Mouse (Mus musculus) myocyte (in vitro differentiated cells): ENCODE measurements around the gene Rps3a1. TPM values are rescaled to one million over a fixed set of nuclear protein-coding genes. Genes with fewer than 3 reads are reported as not detected.
A peak's percentile ranks its signal among the peaks of the same experiment; 100 is the strongest.

Experiments used
- H3K27me3 ChIP-seq: one replicate; pipeline ENCODE4 v1.6.1; 2011; ENCODE audit not compliant: control insufficient read depth, insufficient read depth, insufficient read length
- H3K36me3 ChIP-seq: one replicate; pipeline ENCODE4 v1.6.1; 2011; ENCODE audit not compliant: control insufficient read depth, insufficient read depth
- H3K4me2 ChIP-seq: one replicate; pipeline ENCODE4 v1.6.1; 2011; ENCODE audit warnings: low read depth, control low read depth
- H3K4me3 ChIP-seq: one replicate; pipeline ENCODE4 v1.5.1; 2011; ENCODE audit warnings: mild to moderate bottlenecking, control low read depth, moderate library complexity
- H3K79me2 ChIP-seq: one replicate; pipeline ENCODE4 v1.6.1; 2011; ENCODE audit not compliant: control insufficient read depth, insufficient read depth
- H3ac ChIP-seq: one replicate; pipeline ENCODE4 v1.6.1; 2011; ENCODE audit not compliant: control insufficient read depth, insufficient read length
- CEBPB ChIP-seq: IDR thresholded peaks from 2 replicates; pipeline ENCODE4 v1.6.1; 2011; ENCODE audit warnings: mild to moderate bottlenecking, moderate library complexity; ENCODE audit not compliant: poor library complexity, insufficient read depth, severe bottlenecking
- E2F4 ChIP-seq: IDR thresholded peaks from one replicate; pipeline ENCODE4 v1.6.1; 2011; ENCODE audit warnings: mild to moderate bottlenecking, control low read depth, moderate library complexity; ENCODE audit not compliant: insufficient read depth
- MAX ChIP-seq: IDR thresholded peaks from one replicate; pipeline ENCODE4 v1.6.1; 2011; ENCODE audit warnings: low read depth, mild to moderate bottlenecking, control low read depth
- MYOD1 ChIP-seq, 3 experiments: IDR thresholded peaks; one replicate each; pipeline ENCODE4 v1.6.1; 2011; ENCODE audit warnings: control low read depth in 2 of 3, low read depth in 2 of 3, mild to moderate bottlenecking in 2 of 3, moderate library complexity in 1 of 3; ENCODE audit not compliant: insufficient read length in 2 of 3, control insufficient read depth in 1 of 3
- MYOG ChIP-seq, 3 experiments: IDR thresholded peaks; one replicate each; pipeline ENCODE4 v1.6.1; 2011; ENCODE audit warnings: control low read depth in 2 of 3, low read depth in 2 of 3, mild to moderate bottlenecking in 2 of 3; ENCODE audit not compliant: insufficient read length in 2 of 3, control insufficient read depth in 1 of 3, insufficient read depth in 1 of 3
- POLR2A ChIP-seq: IDR thresholded peaks from one replicate; pipeline ENCODE4 v1.6.1; 2011; ENCODE audit warnings: low read depth, mild to moderate bottlenecking, control low read depth, moderate library complexity; ENCODE audit not compliant: insufficient read length
- POLR2AphosphoS2 ChIP-seq: IDR thresholded peaks from one replicate; pipeline ENCODE4 v1.6.1; 2011; ENCODE audit warnings: low read depth, control low read depth; ENCODE audit not compliant: insufficient read length
- REST ChIP-seq: IDR thresholded peaks from one replicate; pipeline ENCODE4 v1.6.1; 2011; ENCODE audit warnings: mild to moderate bottlenecking, control low read depth, moderate library complexity; ENCODE audit not compliant: insufficient read depth, insufficient read length
- SRF ChIP-seq: IDR thresholded peaks from one replicate; pipeline ENCODE4 v1.6.1; 2011; ENCODE audit warnings: low read depth; ENCODE audit not compliant: control insufficient read depth, insufficient read length
- TCF12 ChIP-seq: IDR thresholded peaks from one replicate; pipeline ENCODE4 v1.6.1; 2011; ENCODE audit warnings: mild to moderate bottlenecking, control low read depth; ENCODE audit not compliant: poor library complexity, insufficient read depth, severe bottlenecking
- TCF3 ChIP-seq: IDR thresholded peaks from one replicate; pipeline ENCODE4 v1.6.1; 2011; ENCODE audit warnings: low read depth, control low read depth; ENCODE audit not compliant: insufficient read length
- USF1 ChIP-seq: IDR thresholded peaks from one replicate; pipeline ENCODE4 v1.6.1; 2011; ENCODE audit warnings: low read depth, mild to moderate bottlenecking, control low read depth, moderate library complexity
- polyA plus RNA-seq: library from polyadenylated mRNA; unstranded; fragments of >200 nt; fragmentation: generic; extraction: Trizol; gene quantifications from one replicate; pipeline ENCODE4 v1.2.1, GENCODE M21; 2012; ENCODE audit warnings: missing spikeins

Rps3a1 gene
- polyA plus RNA-seq, 1 experiment: 428 TPM

- Histone ChIP-seq H3K4me3 (no peak overlapping the region), H3K27me3 (no peaks in the 10 kb centered on the region), H3K4me2 (peak overlapping the region; percentile 14), H3K36me3 (no peaks in the 10 kb centered on the region), H3K79me2 (no peaks in the 10 kb centered on the region), H3ac (no peak overlapping the region)
- no peak for TF ChIP-seq E2F4
- no peak for TF ChIP-seq POLR2A
- no peak for TF ChIP-seq MAX
- no peak for TF ChIP-seq TCF12
- TF ChIP-seq MYOG (IDR thresholded peaks at IDR 0.05; ENCODE audit: control insufficient read depth in 1 of 3, insufficient read depth in 1 of 3, insufficient read length in 2 of 3, low read depth in 2 of 3): no peak
Measured at GRCm38 (mm10) chr3:86168841-86169425, 26.4 kb upstream of the Rps3a1 start.

- H3K27me3 ChIP-seq: no peaks in the 10 kb centered on the region
- no peak overlapping the region for H3K4me2 ChIP-seq
- H3ac ChIP-seq: no peak overlapping the region
- H3K4me3 ChIP-seq: no peak overlapping the region
- H3K79me2 ChIP-seq: no peaks in the 10 kb centered on the region
- no peak for TF ChIP-seq POLR2AphosphoS2
- TF ChIP-seq MAX: no peak
- TF ChIP-seq MYOG (IDR thresholded peaks at IDR 0.05; ENCODE audit: control insufficient read depth in 1 of 3, insufficient read depth in 1 of 3, insufficient read length in 2 of 3, low read depth in 2 of 3): no peak
- no peak for TF ChIP-seq POLR2A
- no peak for TF ChIP-seq SRF
- TF ChIP-seq MYOD1 (IDR thresholded peaks at IDR 0.05; ENCODE audit: control insufficient read depth in 1 of 3, insufficient read length in 2 of 3, low read depth in 2 of 3): no peak
- TF ChIP-seq TCF3: no peak
- no peak for TF ChIP-seq REST
- no peak for TF ChIP-seq CEBPB
- no peak for TF ChIP-seq TCF12
- TF ChIP-seq USF1: no peak
- TF ChIP-seq E2F4: no peak
- H3K36me3 ChIP-seq: no peaks in the 10 kb centered on the region
Measured at GRCm38 (mm10) chr3:86149521-86149920, 7.0 kb upstream of the Rps3a1 start.

GRCm38 (mm10) chr3:86149063-86149462 lies 6.6 kb upstream of the Rps3a1 start:
- TF ChIP-seq SRF (no peak), E2F4 (no peak), MAX (no peak), MYOG (IDR thresholded peaks at IDR 0.05; ENCODE audit: control insufficient read depth in 1 of 3, insufficient read depth in 1 of 3, insufficient read length in 2 of 3, low read depth in 2 of 3) (no peak), MYOD1 (IDR thresholded peaks at IDR 0.05; ENCODE audit: control insufficient read depth in 1 of 3, insufficient read length in 2 of 3, low read depth in 2 of 3) (no peak)
- no peaks in the 10 kb centered on the region for H3K79me2 ChIP-seq
- H3K4me3 ChIP-seq: no peak overlapping the region
- no peaks in the 10 kb centered on the region for H3K27me3 ChIP-seq
- no peaks in the 10 kb centered on the region for H3K36me3 ChIP-seq
- H3ac ChIP-seq: no peak overlapping the region
- H3K4me2 ChIP-seq: no peak overlapping the region

- Histone ChIP-seq H3K36me3 (peaks cover 19% of the 10 kb centered on the region), H3ac (no peak overlapping the region), H3K4me3 (peak overlapping the region; percentile 99), H3K79me2 (peaks cover 32% of the 10 kb centered on the region), H3K4me2 (peak overlapping the region; percentile 95), H3K27me3 (no peaks in the 10 kb centered on the region)
- TF ChIP-seq USF1 (no peak), E2F4 (no peak), POLR2A (no peak), MYOG (IDR thresholded peaks at IDR 0.05; ENCODE audit: control insufficient read depth in 1 of 3, insufficient read depth in 1 of 3, insufficient read length in 2 of 3, low read depth in 2 of 3) (no peak), REST (no peak), SRF (no peak), CEBPB (no peak), POLR2AphosphoS2 (no peak), MYOD1 (IDR thresholded peaks at IDR 0.05; ENCODE audit: control insufficient read depth in 1 of 3, insufficient read length in 2 of 3, low read depth in 2 of 3) (no peak), TCF12 (no peak), TCF3 (no peak), MAX (no peak)
Measured at GRCm38 (mm10) chr3:86143343-86143742, 841 bp upstream of the Rps3a1 start.

- TF ChIP-seq SRF (no peak), CEBPB (no peak)
- Histone ChIP-seq H3K4me2 (peak overlapping the region; percentile 95), H3K4me3 (peak overlapping the region; percentile 99), H3K36me3 (peaks cover 20% of the 10 kb centered on the region), H3K79me2 (peaks cover 32% of the 10 kb centered on the region), H3K27me3 (no peaks in the 10 kb centered on the region), H3ac (no peak overlapping the region)
Measured at GRCm38 (mm10) chr3:86142934-86143317, 424 bp upstream of the Rps3a1 start.
